Mouse (Mus musculus) E14TG2a.4 (cell line): ENCODE data around the gene Cela3b.

Source experiments
- CTCF ChIP-seq: conservative IDR thresholded peaks from 2 replicates; pipeline ENCODE4 v1.5.1; 2014; ENCODE audit warnings: low read length
- NANOG ChIP-seq: IDR thresholded peaks from 2 replicates; pipeline ENCODE4 v1.6.1; 2014; ENCODE audit warnings: borderline replicate concordance, low read length, mixed read lengths
- POU5F1 ChIP-seq: IDR thresholded peaks from 2 replicates; pipeline ENCODE4 v1.6.1; 2014; ENCODE audit warnings: low read length, borderline replicate concordance

GRCm38 (mm10) chr4:137448197-137448596, 17.9 kb upstream of the Cela3b start:
- TF ChIP-seq CTCF: no peak
- TF ChIP-seq NANOG: no peak
- no peak for TF ChIP-seq POU5F1
